Mouse (Mus musculus) heart, postnatal 0 days (tissue): Measurements from ENCODE around the gene Coasy. TPM values are rescaled to one million over a fixed set of nuclear protein-coding genes. Genes with fewer than 3 reads are reported as not detected.

ENCODE experiments used
- ATAC-seq: fragments of 200-750 bp; cut with Nextera tagmentation; 2 replicates; pipeline ENCODE4 v1.8.0; 2017; ENCODE audit warnings: low read depth, moderate number of reproducible peaks, moderate library complexity; ENCODE audit not compliant: insufficient read depth
- DNase-seq: peaks from one replicate; pipeline ENCODE4 v3.0.0-alpha.2; 2016; ENCODE audit warnings: low spot score
- H3K27ac ChIP-seq: fragments of 300-500 bp; sonication (generic); 2 replicates; pipeline ENCODE4 v1.5.1; 2014; ENCODE audit warnings: low read depth, mild to moderate bottlenecking
- H3K27me3 ChIP-seq: fragments of 300-500 bp; sonication (generic); 2 replicates; pipeline ENCODE4 v1.6.1; 2014; ENCODE audit warnings: low read length, mixed read lengths; ENCODE audit not compliant: control insufficient read depth, insufficient read depth
- H3K36me3 ChIP-seq: fragments of 300-500 bp; sonication (generic); replicated peaks from 2 replicates; pipeline ENCODE4 v1.6.1; 2014; ENCODE audit warnings: low read length, mixed read lengths; ENCODE audit not compliant: control insufficient read depth, insufficient read depth
- H3K4me1 ChIP-seq: fragments of 300-500 bp; sonication (generic); 2 replicates; pipeline ENCODE4 v1.6.1; 2014; ENCODE audit warnings: antibody characterized with exemption; ENCODE audit not compliant: control insufficient read depth, insufficient read depth
- H3K4me2 ChIP-seq: fragments of 300-500 bp; sonication (generic); 2 replicates; pipeline ENCODE4 v1.6.1; 2014; ENCODE audit warnings: low read depth, mild to moderate bottlenecking, low read length, moderate library complexity
- H3K4me3 ChIP-seq: fragments of 300-500 bp; sonication (generic); 2 replicates; pipeline ENCODE4 v1.5.1; 2014; ENCODE audit warnings: low read depth, low read length
- H3K9ac ChIP-seq: fragments of 300-500 bp; sonication (generic); replicated peaks from 2 replicates; pipeline ENCODE4 v1.6.1; 2014; ENCODE audit warnings: low read depth, low read length, mixed read lengths
- H3K9me3 ChIP-seq: fragments of 300-500 bp; sonication (generic); replicated peaks from 2 replicates; pipeline ENCODE4 v1.6.1; 2016; ENCODE audit warnings: low read length; ENCODE audit not compliant: control insufficient read depth
- CTCF ChIP-seq: IDR thresholded peaks from 2 replicates; pipeline ENCODE4 v1.5.1; 2016; ENCODE audit warnings: antibody characterized with exemption, control low read depth, low read depth
- EP300 ChIP-seq: IDR thresholded peaks from 2 replicates; pipeline ENCODE4 v1.6.1; 2016; ENCODE audit warnings: antibody characterized with exemption, low read depth
- WGBS: fragments of 180-500 bp; shearing (Covaris S2); extraction: QIAGEN DNeasy Blood & Tissue Kit; methylation state at CpG from one replicate; pipeline ENCODE4 v1.1.7; 2014; 5-methylcytosine and 5-hydroxymethylcytosine counted together
- polyA plus RNA-seq: library from polyadenylated mRNA; unstranded; fragments of >200 nt; fragmentation: Nextera tagmentation; extraction: Ambion mirVana; gene quantifications from 2 replicates; pipeline ENCODE4 v1.2.1, GENCODE M21; 2015
- total RNA-seq: library from RNA; depleted of rRNA; stranded (reverse); fragments of >200 nt; gene quantifications from 2 replicates; pipeline ENCODE4 v1.2.3, GENCODE M21; 2014; ENCODE audit warnings: low replicate concordance

Coasy gene
- total and polyA plus RNA-seq, 2 experiments from 2014 or later: 26.9 to 64.1 TPM

DNA sequence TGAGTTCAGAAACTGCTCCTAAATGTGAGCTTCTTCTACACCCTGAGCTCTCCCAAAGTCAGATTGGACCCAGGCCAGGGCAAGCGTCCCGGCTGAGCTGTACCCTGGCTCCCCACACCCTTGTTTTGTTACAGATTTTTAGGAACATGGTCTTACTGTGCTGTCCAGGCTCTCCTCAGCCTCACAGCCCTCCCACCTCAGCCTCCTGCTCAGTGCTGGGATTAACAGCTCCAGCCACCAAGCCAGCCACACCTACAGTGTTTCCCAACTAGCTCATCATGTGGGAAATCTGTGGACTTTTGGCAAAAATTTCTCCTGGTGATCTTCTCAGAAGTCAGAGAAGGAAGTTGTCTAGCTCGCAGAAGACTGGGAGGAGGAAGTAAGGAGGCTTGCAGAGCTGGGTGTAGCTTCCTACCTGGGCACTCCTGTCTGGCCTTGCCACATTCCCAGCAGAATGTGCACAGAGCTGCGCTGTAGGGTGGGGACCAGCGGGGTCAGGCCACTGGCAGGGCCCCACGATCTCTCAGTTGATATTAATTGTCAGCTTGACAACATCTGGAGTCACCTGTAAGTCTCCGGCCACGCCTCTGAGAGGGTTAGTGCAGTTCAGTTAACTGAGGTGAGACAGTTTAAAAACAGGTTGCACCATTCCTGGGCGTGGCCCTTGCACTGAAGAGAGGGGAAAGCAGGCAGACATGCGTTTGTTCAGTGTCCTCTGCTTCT, 29.5 kb upstream of the Coasy start:
- no peak for ATAC-seq
- Histone ChIP-seq H3K9ac (no peak overlapping the region), H3K9me3 (no peaks in the 10 kb centered on the region)

DNA sequence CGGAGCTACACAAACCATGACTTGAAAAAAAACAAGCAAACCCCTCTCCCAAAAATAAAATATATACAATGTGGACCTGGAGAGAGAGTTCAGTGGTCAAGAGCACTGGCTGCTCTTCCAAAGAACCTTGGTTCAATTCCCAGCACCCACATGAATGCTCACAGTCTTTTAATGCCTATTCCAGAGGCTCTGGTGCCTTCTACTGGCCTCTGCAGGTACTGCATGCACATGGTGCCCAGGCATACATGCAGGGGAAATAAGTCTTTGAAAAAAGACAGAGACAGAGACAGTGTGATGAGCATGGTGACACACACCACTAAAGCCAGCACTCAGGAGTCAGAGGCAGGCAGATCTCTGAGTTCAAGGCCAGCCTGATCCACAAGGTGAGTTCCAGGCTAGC, 28.4 kb upstream of the Coasy start:
- no peaks in the 10 kb centered on the region for H3K27me3 ChIP-seq
- DNase-seq (no peak), ATAC-seq (no peak)
- H3K9me3 ChIP-seq: no peaks in the 10 kb centered on the region
- TF ChIP-seq EP300 (no peak), CTCF (peak; percentile 32)
- no peak overlapping the region for H3K27ac ChIP-seq
- WGBS: 100% methylated on average over 1 of the region's 1 CpGs
- H3K4me2 ChIP-seq: no peak overlapping the region
- no peak overlapping the region for H3K9ac ChIP-seq
- H3K4me3 ChIP-seq: no peak overlapping the region
- H3K4me1 ChIP-seq: peaks cover 24% of the 10 kb centered on the region
- H3K36me3 ChIP-seq: peaks cover 45% of the 10 kb centered on the region

More for the DNA sequence above, 29.5 kb upstream of the Coasy start:
- H3K27me3 ChIP-seq: no peaks in the 10 kb centered on the region
- H3K4me2 ChIP-seq: no peak overlapping the region
- TF ChIP-seq EP300: no peak
- no peak for TF ChIP-seq CTCF
- H3K4me1 ChIP-seq: peaks cover 18% of the 10 kb centered on the region
- WGBS: 80% methylated on average over 10 of the region's 10 CpGs
- no peak overlapping the region for H3K4me3 ChIP-seq
- peaks cover 56% of the 10 kb centered on the region for H3K36me3 ChIP-seq
- peak overlapping the region; percentile 59 for H3K27ac ChIP-seq
- no peak for DNase-seq

GRCm38 (mm10) chr11:101055418-101055817, 26.9 kb upstream of the Coasy start:
- DNase-seq (no peak), ATAC-seq (no peak)
- WGBS: 64% methylated on average over 14 of the region's 14 CpGs
- peaks cover 31% of the 10 kb centered on the region for H3K36me3 ChIP-seq
- H3K9ac ChIP-seq: no peak overlapping the region; the same call in 1 of the 2 replicates
- no peaks in the 10 kb centered on the region for H3K9me3 ChIP-seq
- no peaks in the 10 kb centered on the region for H3K27me3 ChIP-seq
- no peak overlapping the region for H3K4me3 ChIP-seq
- H3K4me2 ChIP-seq: no peak overlapping the region
- no peak for TF ChIP-seq CTCF
- TF ChIP-seq EP300: no peak
- 0 out of 2 replicates have a peak overlapping the region, but pooled peaks have one; percentile 83 for H3K27ac ChIP-seq
- H3K4me1 ChIP-seq: peaks cover 37% of the 10 kb centered on the region

- H3K4me2 ChIP-seq: no peak overlapping the region
These were observed 25.5 kb upstream of the Coasy start for GRCm38 (mm10) chr11:101056885-101057284.

GRCm38 (mm10) chr11:101057860-101058259, 24.5 kb upstream of the Coasy start:
- peak; percentile 76 for DNase-seq
- peak; percentile 78 for TF ChIP-seq CTCF
- TF ChIP-seq EP300: no peak
- 0 out of 2 replicates have a peak, but pooled peaks have one; percentile 12 for ATAC-seq
- Histone ChIP-seq H3K4me3 (no peak overlapping the region), H3K36me3 (peaks cover 25% of the 10 kb centered on the region; the same call in 1 of the 2 replicates), H3K27ac (peak overlapping the region; percentile 93), H3K27me3 (no peaks in the 10 kb centered on the region), H3K9ac (no peak overlapping the region), H3K9me3 (no peaks in the 10 kb centered on the region), H3K4me2 (no peak overlapping the region), H3K4me1 (peaks cover 62% of the 10 kb centered on the region)
- 23% methylated on average over 5 of the region's 5 CpGs for WGBS

More at GRCm38 (mm10) chr11:101056885-101057284, 25.5 kb upstream of the Coasy start:
- WGBS: 19% methylated on average over 8 of the region's 8 CpGs
- peak; percentile 88 for DNase-seq
- Histone ChIP-seq H3K36me3 (peaks cover 25% of the 10 kb centered on the region; the same call in 1 of the 2 replicates), H3K9me3 (no peaks in the 10 kb centered on the region), H3K27me3 (no peaks in the 10 kb centered on the region), H3K27ac (peak overlapping the region; percentile 83), H3K4me3 (no peak overlapping the region), H3K4me1 (peaks cover 52% of the 10 kb centered on the region), H3K9ac (no peak overlapping the region)
- ATAC-seq: peak; percentile 56
- no peak for TF ChIP-seq CTCF
- TF ChIP-seq EP300: no peak

DNA sequence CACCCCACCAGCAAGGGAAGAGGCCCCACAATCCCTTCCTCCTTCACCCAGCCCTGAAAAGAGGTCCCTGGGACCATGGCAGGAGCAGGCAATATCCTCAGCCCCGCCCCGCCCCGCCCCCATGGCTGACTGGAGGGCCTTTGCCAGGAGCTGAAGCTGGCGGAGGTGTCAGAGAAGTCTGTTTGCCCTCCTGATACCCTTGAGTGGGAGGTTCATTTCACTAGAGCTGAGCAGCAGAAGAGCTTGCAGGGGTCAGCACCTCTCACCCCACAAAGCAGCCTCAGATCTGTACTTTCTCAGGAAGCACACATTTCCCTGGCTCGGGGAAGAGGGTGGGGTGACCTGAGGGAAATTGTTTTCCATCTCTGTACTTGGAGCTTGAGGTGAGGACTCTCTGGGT, 23.6 kb upstream of the Coasy start:
- peak overlapping the region; percentile 93 for H3K27ac ChIP-seq
- peak; percentile 29 for ATAC-seq
- H3K9ac ChIP-seq: no peak overlapping the region
- no peaks in the 10 kb centered on the region for H3K9me3 ChIP-seq
- H3K4me2 ChIP-seq: no peak overlapping the region
- WGBS: 25% methylated on average over 3 of the region's 5 CpGs
- no peak overlapping the region for H3K4me3 ChIP-seq
- no peak for TF ChIP-seq CTCF
- peak; percentile 80 for TF ChIP-seq EP300
- DNase-seq: peak; percentile 81
- no peaks in the 10 kb centered on the region for H3K27me3 ChIP-seq
- H3K4me1 ChIP-seq: peaks cover 70% of the 10 kb centered on the region
- peaks cover 24% of the 10 kb centered on the region; the same call in 1 of the 2 replicates for H3K36me3 ChIP-seq
